Mouse (Mus musculus) olfactory bulb, adult 2 months (tissue): ENCODE measurements around the gene Olfr494. TPM values are rescaled to one million over a fixed set of nuclear protein-coding genes. Genes with fewer than 3 reads are reported as not detected.

Experiments
- H3K27ac ChIP-seq: fragments of 200-500 bp; 2 replicates; pipeline ENCODE4 v1.5.1; 2012; ENCODE audit warnings: low read depth, low read length; ENCODE audit not compliant: insufficient read depth
- H3K4me1 ChIP-seq: fragments of 200-500 bp; 2 replicates; pipeline ENCODE4 v1.6.1; 2012; ENCODE audit warnings: low read length; ENCODE audit not compliant: control insufficient read depth, insufficient read depth
- H3K4me3 ChIP-seq: fragments of 200-500 bp; 2 replicates; pipeline ENCODE4 v1.5.1; 2012; ENCODE audit warnings: mild to moderate bottlenecking, low read depth, low read length, moderate library complexity; ENCODE audit not compliant: insufficient read depth
- CTCF ChIP-seq: fragments of 200-500 bp; IDR thresholded peaks from 2 replicates; pipeline ENCODE4 v1.5.1; 2012; ENCODE audit warnings: low read depth, mild to moderate bottlenecking, low read length, moderate library complexity; ENCODE audit not compliant: insufficient read depth
- POLR2A ChIP-seq: fragments of 200-500 bp; IDR thresholded peaks from 2 replicates; pipeline ENCODE4 v1.6.1; 2012; ENCODE audit warnings: mild to moderate bottlenecking, low read depth, low read length, moderate library complexity; ENCODE audit not compliant: insufficient read depth
- WGBS: fragments of 180-500 bp; shearing (Covaris S2); methylation state at CpG from one replicate; pipeline ENCODE4 v1.1.7; 2018; 5-methylcytosine and 5-hydroxymethylcytosine counted together
- polyA plus RNA-seq: library from polyadenylated mRNA; stranded (reverse); fragments of >200 nt; gene quantifications from 2 replicates; pipeline ENCODE4 v1.2.4, GENCODE M21; 2012; ENCODE audit warnings: low replicate concordance; ENCODE audit not compliant: missing spikeins, insufficient read depth, insufficient read length

Olfr494 gene
- polyA plus RNA-seq: not detected in 2 replicates

DNA sequence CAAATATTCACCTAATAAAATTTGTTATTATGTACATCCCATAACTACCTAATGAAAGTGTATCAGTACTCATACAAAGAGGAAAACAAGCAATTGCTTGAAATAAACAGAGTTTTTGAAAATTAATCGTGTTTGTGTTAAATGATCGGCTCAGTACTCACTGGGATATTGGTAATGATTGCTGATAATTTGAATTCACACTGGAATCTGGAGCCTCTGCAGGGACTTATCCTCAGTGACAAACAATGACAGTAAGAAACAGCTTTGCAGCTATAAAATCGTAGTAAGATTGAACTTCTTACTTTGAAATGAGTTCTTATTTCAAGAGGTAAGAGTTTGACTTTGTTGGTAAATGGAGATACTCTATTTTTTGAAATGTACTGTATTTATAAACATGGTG lies at the start of gene Olfr494:
Olfr494 (plus strand) TSS at position 301 of the 400 bp plus-strand sequence.
- WGBS: 79% methylated on average over 3 of the region's 3 CpGs
- no peaks in the 10 kb centered on the region for H3K4me1 ChIP-seq
- no peak for TF ChIP-seq CTCF
- no peak for TF ChIP-seq POLR2A
- no peak within 1 kb of the TSS for H3K27ac ChIP-seq
- H3K4me3 ChIP-seq: no peak within 1 kb of the TSS

DNA sequence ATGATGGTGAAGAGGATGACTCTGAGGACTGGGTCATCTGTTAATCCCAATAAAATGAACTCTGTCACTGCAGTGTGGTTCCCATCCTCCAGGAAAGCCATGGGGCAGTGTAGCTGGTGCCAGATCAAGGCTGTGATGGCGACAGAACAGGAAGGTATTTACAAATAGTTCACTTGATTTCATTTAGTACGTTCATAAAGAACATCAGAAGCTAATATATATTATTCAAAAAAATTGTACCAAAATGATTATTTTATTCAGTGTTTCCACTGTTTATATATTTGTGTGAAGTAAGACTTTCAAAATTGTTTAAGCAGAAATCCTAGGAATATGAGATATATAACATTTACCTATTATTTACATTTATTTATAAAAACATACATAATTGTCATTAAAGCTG lies 41.6 kb upstream of the Olfr494 start, which contains the start of gene Olfr492:
Olfr492 (minus strand) TSS at position 101 of the 400 bp plus-strand sequence.
- H3K4me1 ChIP-seq: no peaks in the 10 kb centered on the region
- H3K27ac ChIP-seq: no peak within 1 kb of the TSS
- 76% methylated on average over 2 of the region's 2 CpGs for WGBS
- TF ChIP-seq POLR2A (no peak), CTCF (no peak)
- no peak within 1 kb of the TSS for H3K4me3 ChIP-seq

DNA sequence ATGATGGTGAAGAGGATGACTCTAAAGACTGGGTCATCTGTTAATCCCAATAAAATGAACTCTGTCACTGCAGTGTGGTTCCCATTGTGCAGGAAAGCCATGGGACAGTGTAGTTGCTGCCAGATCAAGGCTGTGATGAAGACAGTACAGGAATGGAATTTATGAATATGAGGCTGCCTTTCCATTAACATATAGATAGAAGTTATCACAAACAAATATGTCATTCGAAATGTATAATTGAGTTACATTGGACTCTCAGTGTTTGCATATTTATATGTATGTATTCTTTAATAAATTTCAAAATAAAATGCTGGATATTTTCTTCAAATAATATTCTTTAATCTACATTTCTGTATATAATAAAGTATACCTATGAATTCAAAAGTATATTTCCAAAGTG lies 18.3 kb upstream of the Olfr494 start, which contains the start of gene Olfr493:
Olfr493 (minus strand) TSS at position 101 of the 400 bp plus-strand sequence.
- TF ChIP-seq POLR2A: no peak
- TF ChIP-seq CTCF: no peak
- no peak within 1 kb of the TSS for H3K27ac ChIP-seq
- H3K4me3 ChIP-seq: no peak within 1 kb of the TSS
- no peaks in the 10 kb centered on the region for H3K4me1 ChIP-seq
- 54% methylated on average over 1 of the region's 1 CpGs for WGBS

DNA sequence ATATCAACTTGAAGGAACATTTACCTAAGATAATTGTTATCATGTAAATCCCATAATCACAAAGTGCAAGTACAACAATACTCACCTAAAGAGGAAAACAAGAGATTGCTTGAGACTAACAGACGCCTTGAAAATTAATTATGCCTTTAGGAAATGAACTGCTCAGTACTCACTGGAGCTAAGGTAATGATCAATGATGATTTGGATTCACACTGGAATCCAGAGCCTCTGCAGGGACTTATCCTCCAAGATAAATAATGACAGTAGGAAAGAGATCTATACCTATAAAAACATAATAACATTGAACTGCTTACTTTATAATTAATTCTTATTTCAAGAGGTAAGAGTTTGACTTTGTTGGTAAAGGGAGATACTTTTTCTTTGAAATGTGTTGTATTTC lies 27.7 kb downstream of the Olfr494 start, which contains the start of gene Olfr495:
Olfr495 (plus strand) TSS at position 301 of the 400 bp plus-strand sequence.
- WGBS: 57% methylated on average over 1 of the region's 1 CpGs
- TF ChIP-seq POLR2A (no peak), CTCF (no peak)
- Histone ChIP-seq H3K27ac (no peak within 1 kb of the TSS), H3K4me1 (no peaks in the 10 kb centered on the region), H3K4me3 (no peak within 1 kb of the TSS)

Other genes starting within 250 kb of the Olfr494 start
- not detected in 2 replicates for gene Olfr484, start 237.9 kb upstream of the Olfr494 start, polyA plus RNA-seq
- gene Olfr485, start 205.5 kb upstream of the Olfr494 start, polyA plus RNA-seq: not detected in 2 replicates
- not detected in 2 replicates for gene Olfr486, start 192.6 kb upstream of the Olfr494 start, polyA plus RNA-seq
- not detected in 2 replicates for gene Olfr487, start 150.7 kb upstream of the Olfr494 start, polyA plus RNA-seq
- not detected in 2 replicates for gene Olfr488, start 107.0 kb upstream of the Olfr494 start, polyA plus RNA-seq
- not detected in 2 replicates for gene Olfr490, start 76.4 kb upstream of the Olfr494 start, polyA plus RNA-seq
- not detected in 2 replicates for gene Olfr491, start 51.9 kb upstream of the Olfr494 start, polyA plus RNA-seq
- not detected in 2 replicates for gene Olfr492, start 41.7 kb upstream of the Olfr494 start, polyA plus RNA-seq
- not detected in 2 replicates for gene Olfr493, start 18.4 kb upstream of the Olfr494 start, polyA plus RNA-seq
- not detected in 2 replicates for gene Olfr495, start 27.8 kb downstream of the Olfr494 start, polyA plus RNA-seq
- not detected in 2 replicates for gene Olfr497, start 55.1 kb downstream of the Olfr494 start, polyA plus RNA-seq
- gene Olfr498, start 100.0 kb downstream of the Olfr494 start, polyA plus RNA-seq: not detected in 2 replicates
- not detected in 2 replicates for gene Olfr502, start 159.7 kb downstream of the Olfr494 start, polyA plus RNA-seq
- not detected in 2 replicates for gene Olfr503, start 179.2 kb downstream of the Olfr494 start, polyA plus RNA-seq
- not detected in 2 replicates for gene Olfr504, start 200.5 kb downstream of the Olfr494 start, polyA plus RNA-seq
- gene Olfr506, start 245.5 kb downstream of the Olfr494 start, polyA plus RNA-seq: not detected in 2 replicates